Mouse (Mus musculus): ENCODE results near the gene Prkar1b. TPM values are rescaled to one million over a fixed set of nuclear protein-coding genes. Genes with fewer than 3 reads are reported as not detected.

Gene Prkar1b
- polyA plus RNA-seq, 1 experiment from 2014 or later, result 4.8 TPM

DNA sequence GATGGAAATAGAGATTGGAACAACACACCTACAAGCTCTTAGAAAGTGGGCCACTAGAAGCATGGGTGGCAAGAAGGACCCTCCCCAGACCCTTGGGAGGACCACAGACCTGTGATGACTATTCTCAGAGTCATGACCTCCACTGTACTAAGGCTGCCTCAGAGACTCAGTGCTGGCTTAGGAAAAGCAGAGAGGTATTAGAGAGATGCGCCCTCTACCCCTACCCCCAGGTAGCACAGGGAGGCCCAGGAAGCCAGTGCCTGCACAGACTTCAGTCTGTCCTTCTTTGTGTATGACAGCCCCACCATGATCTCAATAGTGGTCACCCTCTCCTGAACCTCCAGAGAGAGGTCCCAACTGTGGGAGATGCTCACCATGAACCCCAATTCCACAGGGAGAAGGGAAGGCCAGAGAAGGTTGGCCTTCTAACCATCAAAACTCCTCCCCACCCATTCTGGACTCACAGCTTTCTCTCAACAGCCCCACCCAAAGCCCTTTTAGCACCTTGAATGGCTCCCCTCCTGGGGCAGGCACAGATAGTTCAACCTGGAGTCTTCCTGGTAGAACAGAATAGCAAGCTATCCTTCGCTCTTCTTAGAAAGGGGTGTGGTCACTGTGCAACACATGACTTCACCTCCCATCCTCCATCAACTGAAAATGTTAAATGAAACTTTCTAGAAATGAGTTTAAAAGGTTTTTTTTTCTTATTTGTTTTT lies 39.5 kb downstream of the Prkar1b start:
- no peak overlapping the region for H3K4me3 ChIP-seq (ENCODE audit: low read depth, low read length)
- no peak for DNase-seq (ENCODE audit: low spot score)
- no peak overlapping the region for H3K27ac ChIP-seq (replicated peaks; ENCODE audit: low read depth, low read length)
- no peak overlapping the region for H3K4me2 ChIP-seq (ENCODE audit: low read depth, severe bottlenecking)
- 89% methylated on average over 2 of the region's 2 CpGs for WGBS
- H3K4me1 ChIP-seq (ENCODE audit: control insufficient read depth, insufficient read depth, low read length), result no peaks in the 10 kb centered on the region
- ATAC-seq (ENCODE audit: insufficient number of reproducible peaks, low FRiP score, low TSS enrichment, low read depth), result no peak
- H3K36me3 ChIP-seq (ENCODE audit: control insufficient read depth, insufficient read depth, low read length), result no peaks in the 10 kb centered on the region
- H3K9ac ChIP-seq (ENCODE audit: low read length), result no peak overlapping the region
- H3K27me3 ChIP-seq (ENCODE audit: control insufficient read depth, insufficient read depth, low read length), result no peaks in the 10 kb centered on the region
- no peaks in the 10 kb centered on the region for H3K9me3 ChIP-seq (ENCODE audit: control insufficient read depth, low read length)

- H3K4me2 ChIP-seq (ENCODE audit: low read depth, severe bottlenecking), result no peak overlapping the region
- no peaks in the 10 kb centered on the region for H3K27me3 ChIP-seq (ENCODE audit: control insufficient read depth, insufficient read depth, low read length)
- H3K9ac ChIP-seq (ENCODE audit: low read length), result no peak overlapping the region
- no peaks in the 10 kb centered on the region for H3K9me3 ChIP-seq (ENCODE audit: control insufficient read depth, low read length)
- H3K4me1 ChIP-seq (ENCODE audit: control insufficient read depth, insufficient read depth, low read length), result no peaks in the 10 kb centered on the region
- H3K27ac ChIP-seq (replicated peaks; ENCODE audit: low read depth, low read length), result no peak overlapping the region
- 77% methylated on average over 9 of the region's 9 CpGs for WGBS
- H3K4me3 ChIP-seq (ENCODE audit: low read depth, low read length), result no peak overlapping the region
- H3K36me3 ChIP-seq (ENCODE audit: control insufficient read depth, insufficient read depth, low read length), result no peaks in the 10 kb centered on the region
- ATAC-seq (ENCODE audit: insufficient number of reproducible peaks, low FRiP score, low TSS enrichment, low read depth) (no peak), DNase-seq (ENCODE audit: low spot score) (no peak)
Measured at GRCm38 (mm10) chr5:139107815-139108214, 42.0 kb downstream of the Prkar1b start.

GRCm38 (mm10) chr5:139101783-139102182 lies 48.0 kb downstream of the Prkar1b start:
- no peak overlapping the region for H3K27ac ChIP-seq (replicated peaks; ENCODE audit: low read depth, low read length)
- no peaks in the 10 kb centered on the region for H3K27me3 ChIP-seq (ENCODE audit: control insufficient read depth, insufficient read depth, low read length)
- H3K36me3 ChIP-seq (ENCODE audit: control insufficient read depth, insufficient read depth, low read length), result no peaks in the 10 kb centered on the region
- ATAC-seq (ENCODE audit: insufficient number of reproducible peaks, low FRiP score, low TSS enrichment, low read depth) (no peak), DNase-seq (ENCODE audit: low spot score) (no peak)
- H3K4me3 ChIP-seq (ENCODE audit: low read depth, low read length), result no peak overlapping the region
- H3K4me1 ChIP-seq (ENCODE audit: control insufficient read depth, insufficient read depth, low read length), result peaks cover 7% of the 10 kb centered on the region; the same call in 1 of the 2 replicates
- no peak overlapping the region for H3K4me2 ChIP-seq (ENCODE audit: low read depth, severe bottlenecking)
- no peaks in the 10 kb centered on the region for H3K9me3 ChIP-seq (ENCODE audit: control insufficient read depth, low read length)
- 80% methylated on average over 6 of the region's 6 CpGs for WGBS
- H3K9ac ChIP-seq (ENCODE audit: low read length), result no peak overlapping the region

DNA sequence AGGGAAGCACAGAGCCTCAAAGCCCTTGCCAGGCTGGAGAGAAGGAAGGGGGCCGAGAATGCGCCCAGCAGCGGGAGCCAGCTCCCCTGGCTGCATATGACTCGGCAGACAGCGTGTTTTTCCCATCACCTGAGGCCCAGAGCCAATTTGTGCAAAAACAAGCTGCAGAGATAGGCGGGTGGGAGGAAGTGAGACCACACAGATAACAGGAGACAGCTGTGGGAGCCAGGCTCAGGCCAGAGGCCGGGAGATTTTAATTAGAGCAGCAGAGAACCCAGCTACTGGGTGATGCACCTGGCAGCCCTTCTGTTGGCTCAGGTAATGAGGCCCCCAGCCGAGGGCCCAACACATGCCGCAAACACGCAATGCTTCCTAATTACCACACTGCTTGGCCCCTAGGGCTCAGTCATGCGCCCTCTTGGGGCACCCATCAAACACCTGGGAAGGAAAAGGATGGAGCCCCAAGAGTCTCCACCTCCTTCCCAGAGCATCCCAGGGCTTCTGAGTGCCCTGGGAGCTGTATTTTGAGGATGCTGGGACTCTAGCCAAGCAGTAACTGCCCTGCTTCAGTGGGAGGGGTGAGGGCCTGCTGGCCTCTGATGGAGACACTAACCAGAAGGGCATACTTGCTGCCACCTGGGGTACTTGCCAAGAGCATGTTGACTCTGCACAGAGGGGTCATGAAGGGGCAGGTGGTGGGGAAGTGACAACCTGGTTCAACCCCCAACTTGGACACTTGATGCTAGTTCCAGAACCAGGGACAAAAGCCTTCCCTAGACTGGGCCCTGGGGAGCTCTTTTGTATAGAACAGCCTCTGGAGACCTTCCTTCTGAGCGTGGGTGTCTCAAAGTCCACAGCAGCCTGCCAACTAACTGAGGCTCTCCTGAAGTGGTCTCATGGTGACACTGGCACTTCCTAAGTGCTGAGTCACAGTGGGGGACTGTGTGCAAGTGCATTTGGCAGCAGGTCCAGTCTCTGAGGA lies 50.5 kb downstream of the Prkar1b start:
- Histone ChIP-seq H3K4me1 (ENCODE audit: control insufficient read depth, insufficient read depth, low read length) (peaks cover 10% of the 10 kb centered on the region), H3K27ac (replicated peaks; ENCODE audit: low read depth, low read length) (no peak overlapping the region), H3K36me3 (ENCODE audit: control insufficient read depth, insufficient read depth, low read length) (no peaks in the 10 kb centered on the region), H3K4me2 (ENCODE audit: low read depth, severe bottlenecking) (no peak overlapping the region), H3K9me3 (ENCODE audit: control insufficient read depth, low read length) (no peaks in the 10 kb centered on the region), H3K4me3 (ENCODE audit: low read depth, low read length) (no peak overlapping the region), H3K27me3 (ENCODE audit: control insufficient read depth, insufficient read depth, low read length) (no peaks in the 10 kb centered on the region), H3K9ac (ENCODE audit: low read length) (no peak overlapping the region; the same call in 1 of the 2 replicates)
- ATAC-seq (ENCODE audit: insufficient number of reproducible peaks, low FRiP score, low TSS enrichment, low read depth) (no peak), DNase-seq (ENCODE audit: low spot score) (no peak)
- 21% methylated on average over 12 of the region's 12 CpGs for WGBS

DNA sequence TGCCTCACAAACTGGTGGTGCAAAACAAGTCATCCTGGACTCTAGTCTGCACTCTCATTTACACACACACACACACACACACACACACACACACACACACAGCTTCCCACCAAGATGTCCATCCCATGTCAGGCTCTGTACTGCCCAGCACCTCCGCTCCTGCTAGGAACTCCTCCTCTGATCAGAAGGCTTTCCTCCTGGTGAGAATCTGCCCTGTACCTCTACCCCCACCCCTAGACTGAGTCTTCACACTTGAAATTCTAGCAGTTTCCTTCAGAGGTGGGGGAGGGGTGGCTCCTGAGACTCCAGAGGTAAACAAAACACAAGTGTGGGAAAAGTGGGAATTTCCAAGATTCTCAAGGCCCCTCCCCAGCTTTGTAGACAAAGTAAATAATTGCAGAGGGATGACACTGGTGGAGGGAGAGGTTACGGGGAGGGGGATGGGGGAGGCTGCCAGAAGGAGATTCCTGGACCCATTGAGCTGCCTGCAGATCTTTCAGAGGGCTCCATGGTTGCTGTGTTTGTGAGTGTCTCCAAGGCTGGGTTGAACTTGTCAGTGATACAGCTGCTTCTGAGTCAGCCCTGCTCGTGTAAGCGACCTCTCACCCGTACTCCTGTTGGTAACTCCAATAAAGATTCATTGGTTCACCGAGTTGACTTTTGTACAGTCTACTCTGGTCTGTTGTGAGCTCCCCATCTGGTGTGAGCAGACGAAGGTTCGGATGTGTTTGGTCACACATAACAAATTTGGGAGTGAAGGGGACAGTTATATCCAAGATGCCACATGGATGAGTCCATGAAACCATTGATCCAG lies 54.3 kb downstream of the Prkar1b start:
- 80% methylated on average over 8 of the region's 8 CpGs for WGBS
- no peak for DNase-seq (ENCODE audit: low spot score)
- no peak for ATAC-seq (ENCODE audit: insufficient number of reproducible peaks, low FRiP score, low TSS enrichment, low read depth)
- no peak overlapping the region for H3K4me3 ChIP-seq (ENCODE audit: low read depth, low read length)
- H3K27me3 ChIP-seq (ENCODE audit: control insufficient read depth, insufficient read depth, low read length), result no peaks in the 10 kb centered on the region
- H3K27ac ChIP-seq (replicated peaks; ENCODE audit: low read depth, low read length), result no peak overlapping the region
- H3K9ac ChIP-seq (ENCODE audit: low read length), result no peak overlapping the region
- H3K4me1 ChIP-seq (ENCODE audit: control insufficient read depth, insufficient read depth, low read length), result peaks cover 10% of the 10 kb centered on the region
- no peaks in the 10 kb centered on the region for H3K36me3 ChIP-seq (ENCODE audit: control insufficient read depth, insufficient read depth, low read length)
- no peaks in the 10 kb centered on the region for H3K9me3 ChIP-seq (ENCODE audit: control insufficient read depth, low read length)
- H3K4me2 ChIP-seq (ENCODE audit: low read depth, severe bottlenecking), result no peak overlapping the region

DNA sequence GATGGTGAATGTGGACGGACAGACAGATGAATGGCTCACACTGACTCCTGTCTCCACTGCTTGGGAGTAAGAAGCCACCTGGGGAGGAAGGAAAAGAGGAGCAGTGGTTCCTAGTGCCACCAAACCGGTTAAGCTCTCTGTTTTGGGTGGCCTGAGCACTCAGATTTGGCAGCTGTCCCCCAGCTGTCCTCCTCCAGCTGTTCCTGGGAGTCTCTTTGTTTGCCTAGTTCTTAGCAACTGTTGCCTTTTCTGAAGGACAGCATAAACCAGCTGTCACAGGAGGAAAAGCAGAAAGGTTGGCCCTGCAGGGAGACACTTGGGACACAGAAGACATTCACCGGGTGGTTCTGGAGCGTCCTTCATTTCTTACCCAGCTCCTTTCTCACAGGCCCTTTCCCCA lies 56.3 kb downstream of the Prkar1b start:
- H3K27ac ChIP-seq (replicated peaks; ENCODE audit: low read depth, low read length), result no peak overlapping the region
- no peak for DNase-seq (ENCODE audit: low spot score)
- no peak overlapping the region for H3K4me2 ChIP-seq (ENCODE audit: low read depth, severe bottlenecking)
- no peak for ATAC-seq (ENCODE audit: insufficient number of reproducible peaks, low FRiP score, low TSS enrichment, low read depth)
- H3K9ac ChIP-seq (ENCODE audit: low read length), result no peak overlapping the region
- peaks cover 2% of the 10 kb centered on the region; the same call in 1 of the 2 replicates for H3K4me1 ChIP-seq (ENCODE audit: control insufficient read depth, insufficient read depth, low read length)
- H3K4me3 ChIP-seq (ENCODE audit: low read depth, low read length), result no peak overlapping the region
- H3K36me3 ChIP-seq (ENCODE audit: control insufficient read depth, insufficient read depth, low read length), result no peaks in the 10 kb centered on the region
- no peaks in the 10 kb centered on the region for H3K9me3 ChIP-seq (ENCODE audit: control insufficient read depth, low read length)
- WGBS, result 80% methylated on average over 4 of the region's 4 CpGs
- H3K27me3 ChIP-seq (ENCODE audit: control insufficient read depth, insufficient read depth, low read length), result no peaks in the 10 kb centered on the region

GRCm38 (mm10) chr5:139091713-139092112 lies 58.1 kb downstream of the Prkar1b start:
- no peak overlapping the region for H3K4me2 ChIP-seq (ENCODE audit: low read depth, severe bottlenecking)
- no peak overlapping the region for H3K9ac ChIP-seq (ENCODE audit: low read length)
- no peaks in the 10 kb centered on the region for H3K36me3 ChIP-seq (ENCODE audit: control insufficient read depth, insufficient read depth, low read length)
- no peaks in the 10 kb centered on the region for H3K27me3 ChIP-seq (ENCODE audit: control insufficient read depth, insufficient read depth, low read length)
- ATAC-seq (ENCODE audit: insufficient number of reproducible peaks, low FRiP score, low TSS enrichment, low read depth) (no peak), DNase-seq (ENCODE audit: low spot score) (no peak)
- H3K4me3 ChIP-seq (ENCODE audit: low read depth, low read length), result no peak overlapping the region
- H3K9me3 ChIP-seq (ENCODE audit: control insufficient read depth, low read length), result no peaks in the 10 kb centered on the region
- H3K27ac ChIP-seq (replicated peaks; ENCODE audit: low read depth, low read length), result no peak overlapping the region
- H3K4me1 ChIP-seq (ENCODE audit: control insufficient read depth, insufficient read depth, low read length), result peaks cover 2% of the 10 kb centered on the region; the same call in 1 of the 2 replicates
- 83% methylated on average over 3 of the region's 3 CpGs for whole genome bisulfite sequencing

- no peak for ATAC-seq (ENCODE audit: insufficient number of reproducible peaks, low FRiP score, low TSS enrichment, low read depth)
- 68% methylated on average over 1 of the region's 1 CpGs for WGBS
- no peak overlapping the region for H3K9ac ChIP-seq (ENCODE audit: low read length)
Measured at GRCm38 (mm10) chr5:139090162-139090561, 59.6 kb downstream of the Prkar1b start.

More at GRCm38 (mm10) chr5:139090162-139090561, 59.6 kb downstream of the Prkar1b start:
- H3K4me2 ChIP-seq (ENCODE audit: low read depth, severe bottlenecking), result no peak overlapping the region
- H3K36me3 ChIP-seq (ENCODE audit: control insufficient read depth, insufficient read depth, low read length), result no peaks in the 10 kb centered on the region
- H3K27ac ChIP-seq (replicated peaks; ENCODE audit: low read depth, low read length), result no peak overlapping the region
- no peaks in the 10 kb centered on the region for H3K4me1 ChIP-seq (ENCODE audit: control insufficient read depth, insufficient read depth, low read length)
- no peak for DNase-seq (ENCODE audit: low spot score)
- no peaks in the 10 kb centered on the region for H3K27me3 ChIP-seq (ENCODE audit: control insufficient read depth, insufficient read depth, low read length)
- H3K4me3 ChIP-seq (ENCODE audit: low read depth, low read length), result no peak overlapping the region
- no peaks in the 10 kb centered on the region for H3K9me3 ChIP-seq (ENCODE audit: control insufficient read depth, low read length)
